Mouse (Mus musculus): ENCODE measurements around the gene Fam118a.
"Not testable (repeated sequence)": the region's sequence is repeated elsewhere in the genome, so short reads cannot be mapped to it uniquely, and the experiment has no call there.

Gene Fam118a

GRCm38 (mm10) chr15:85012662-85013054, 16.1 kb upstream of the Fam118a start:
- no peak for DNase-seq (ENCODE audit: low spot score in 2 of 2)

DNA sequence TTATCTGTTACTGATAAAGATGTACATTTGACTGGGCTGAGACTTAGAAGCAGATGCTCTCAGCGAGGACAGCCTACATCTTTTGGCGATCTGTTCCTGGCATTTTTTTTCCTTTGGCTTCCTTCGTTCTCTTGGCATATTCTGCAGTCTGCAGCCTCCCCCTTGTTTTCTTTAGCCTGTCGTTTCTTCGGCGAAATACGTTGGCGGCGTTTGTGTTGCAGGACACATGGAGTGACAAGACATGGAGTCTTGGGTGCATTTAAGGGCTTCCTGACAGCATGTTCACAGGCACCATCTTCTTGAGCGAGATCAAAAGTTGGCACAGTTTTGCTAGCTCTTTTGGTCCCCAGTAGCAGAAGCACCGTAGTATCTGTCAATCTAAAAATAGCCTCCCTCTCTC, 13.0 kb upstream of the Fam118a start:
- DNase-seq (ENCODE audit: low spot score in 2 of 2): no peak

- DNase-seq (ENCODE audit: low spot score in 2 of 2): peak; percentile 20 to 28
Observed at GRCm38 (mm10) chr15:85016951-85017664, 11.6 kb upstream of the Fam118a start, which contains the start of gene Upk3a. Upk3a (plus strand) TSS chr15:85017141.

GRCm38 (mm10) chr15:85022211-85022610, 6.5 kb upstream of the Fam118a start:
- no peak for DNase-seq (ENCODE audit: low spot score in 2 of 2)

- DNase-seq (ENCODE audit: low spot score in 2 of 2): no peak
Observed at GRCm38 (mm10) chr15:85026197-85026596, 2.6 kb upstream of the Fam118a start.

- DNase-seq (ENCODE audit: low spot score in 2 of 2): no peak
Observed at GRCm38 (mm10) chr15:85027740-85028139, 1.0 kb upstream of the Fam118a start.

GRCm38 (mm10) chr15:85030643-85031042, 1.9 kb downstream of the Fam118a start:
- DNase-seq (ENCODE audit: low spot score in 2 of 2): not testable (repeated sequence)

- no peak for DNase-seq (ENCODE audit: low spot score in 2 of 2)
Observed at GRCm38 (mm10) chr15:85031866-85032265, 3.1 kb downstream of the Fam118a start.

- not testable (repeated sequence) for DNase-seq (ENCODE audit: low spot score in 2 of 2)
Observed at GRCm38 (mm10) chr15:85033916-85034315, 5.2 kb downstream of the Fam118a start.

DNA sequence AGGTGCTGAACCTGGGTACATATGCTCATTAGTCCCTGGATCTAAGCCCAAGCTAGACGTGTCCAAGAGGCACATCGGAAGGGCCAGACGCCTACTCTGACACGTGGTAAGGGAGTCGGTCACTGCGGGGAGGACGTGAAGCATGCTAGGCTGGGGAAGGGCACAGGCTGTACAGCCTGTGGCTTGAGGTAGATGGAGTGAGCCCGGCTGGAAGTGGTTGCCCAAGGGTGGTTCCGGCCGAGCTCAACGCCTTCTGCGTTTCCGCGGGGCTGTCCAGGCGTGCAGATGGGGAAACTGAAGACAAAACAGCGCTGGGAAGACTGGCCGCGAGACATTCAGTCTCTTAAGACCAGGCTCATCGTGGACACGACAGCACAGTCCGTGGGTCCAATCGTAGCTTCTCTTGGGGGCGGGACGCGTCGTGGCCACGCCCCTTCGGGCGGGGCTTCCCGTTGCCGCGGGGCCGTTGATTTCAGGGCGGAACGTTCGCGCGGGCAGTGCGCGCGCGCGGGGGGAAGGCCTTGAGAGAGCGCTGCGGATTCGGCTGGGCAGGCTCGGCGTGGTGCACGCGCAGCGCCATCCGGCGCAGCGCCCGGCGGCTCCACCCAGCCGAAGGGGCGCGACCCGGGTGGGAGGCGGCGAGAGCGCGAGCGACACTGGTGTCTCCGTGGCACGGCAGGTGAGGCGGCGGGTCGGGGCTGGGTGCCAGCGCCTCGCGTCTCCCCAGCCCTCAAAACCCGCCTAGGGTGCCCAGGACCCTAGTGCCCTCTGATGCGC, 8.0 kb downstream of the Fam118a start:
- DNase-seq (ENCODE audit: low spot score in 2 of 2): peak; percentile 94 to 97

DNA sequence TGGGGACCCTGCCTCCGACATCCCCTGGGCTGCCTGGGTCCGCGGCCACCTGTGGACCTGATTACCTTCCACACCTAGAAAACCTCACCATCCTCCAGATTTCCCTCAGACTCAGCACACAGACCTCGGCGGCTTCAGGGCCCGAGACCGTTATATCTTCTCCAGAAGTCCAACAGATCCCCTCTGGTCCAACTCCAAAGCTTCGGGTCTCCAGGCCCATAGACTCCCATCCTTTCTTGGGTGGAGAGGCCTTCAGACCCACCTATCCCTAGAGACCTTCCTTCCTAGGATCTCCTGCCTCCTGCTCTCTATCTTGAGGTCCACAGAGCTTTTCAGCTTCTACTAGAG, 8.6 kb downstream of the Fam118a start:
- DNase-seq (ENCODE audit: low spot score in 2 of 2): no peak

DNA sequence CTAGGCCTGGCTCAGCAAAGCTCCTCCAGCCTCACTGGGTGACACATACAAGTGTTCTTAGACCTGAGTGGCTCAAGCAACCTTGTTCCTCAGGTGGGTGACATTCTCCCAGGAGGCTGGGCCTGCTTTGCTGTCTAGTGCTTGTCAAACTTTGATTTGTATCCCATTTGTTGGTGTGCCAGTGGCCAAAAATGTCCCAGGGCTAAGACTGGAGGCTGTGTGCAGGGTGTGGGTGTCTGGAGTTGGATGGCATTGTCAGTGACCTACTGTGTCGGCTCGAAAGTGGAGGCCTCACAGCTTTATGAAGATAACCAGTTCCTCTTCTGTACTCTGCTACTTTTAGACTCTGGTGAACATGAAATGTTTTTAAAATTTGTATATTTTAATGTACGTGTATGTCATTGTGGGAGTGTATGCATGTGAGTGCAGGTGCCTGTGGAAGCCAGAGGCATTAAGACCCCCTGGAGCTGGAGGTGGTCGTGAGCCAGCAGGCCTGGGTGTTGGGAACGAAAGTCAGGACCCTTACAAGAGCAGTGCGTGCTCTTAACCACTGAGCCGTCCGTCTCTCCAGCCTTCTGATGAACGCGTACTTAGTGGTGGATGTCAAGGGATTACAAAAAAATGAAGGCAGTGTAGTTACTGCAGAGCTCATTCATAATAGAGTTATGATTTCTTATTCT, 12.9 kb downstream of the Fam118a start:
- no peak for DNase-seq (ENCODE audit: low spot score in 2 of 2)

- DNase-seq (ENCODE audit: low spot score in 2 of 2): peak; percentile 52
Observed at GRCm38 (mm10) chr15:85042361-85042954, 13.7 kb downstream of the Fam118a start.

- DNase-seq (ENCODE audit: low spot score in 2 of 2): no peak
Observed at GRCm38 (mm10) chr15:85043116-85043515, 14.4 kb downstream of the Fam118a start.

DNA sequence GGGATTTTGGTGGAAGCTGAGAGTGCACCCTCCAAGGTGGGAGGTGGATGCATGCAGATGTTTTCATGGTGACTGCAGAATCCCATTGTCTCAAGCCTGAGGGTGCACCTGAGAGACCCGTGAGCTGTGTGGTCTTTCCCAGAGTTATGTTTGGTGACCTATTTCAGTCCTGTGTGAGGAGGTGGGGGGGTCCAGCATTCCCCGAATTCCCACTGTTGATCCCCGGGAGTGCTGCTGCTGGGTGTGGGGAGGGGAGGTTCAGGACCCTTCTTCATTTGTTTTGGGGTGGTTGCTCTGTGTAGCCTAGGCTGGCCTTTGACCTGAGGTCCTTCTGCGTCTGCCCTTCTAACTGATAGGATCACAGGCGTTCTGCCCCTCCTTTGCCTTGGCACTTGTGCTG, 15.0 kb downstream of the Fam118a start:
- DNase-seq (ENCODE audit: low spot score in 2 of 2): no peak

DNA sequence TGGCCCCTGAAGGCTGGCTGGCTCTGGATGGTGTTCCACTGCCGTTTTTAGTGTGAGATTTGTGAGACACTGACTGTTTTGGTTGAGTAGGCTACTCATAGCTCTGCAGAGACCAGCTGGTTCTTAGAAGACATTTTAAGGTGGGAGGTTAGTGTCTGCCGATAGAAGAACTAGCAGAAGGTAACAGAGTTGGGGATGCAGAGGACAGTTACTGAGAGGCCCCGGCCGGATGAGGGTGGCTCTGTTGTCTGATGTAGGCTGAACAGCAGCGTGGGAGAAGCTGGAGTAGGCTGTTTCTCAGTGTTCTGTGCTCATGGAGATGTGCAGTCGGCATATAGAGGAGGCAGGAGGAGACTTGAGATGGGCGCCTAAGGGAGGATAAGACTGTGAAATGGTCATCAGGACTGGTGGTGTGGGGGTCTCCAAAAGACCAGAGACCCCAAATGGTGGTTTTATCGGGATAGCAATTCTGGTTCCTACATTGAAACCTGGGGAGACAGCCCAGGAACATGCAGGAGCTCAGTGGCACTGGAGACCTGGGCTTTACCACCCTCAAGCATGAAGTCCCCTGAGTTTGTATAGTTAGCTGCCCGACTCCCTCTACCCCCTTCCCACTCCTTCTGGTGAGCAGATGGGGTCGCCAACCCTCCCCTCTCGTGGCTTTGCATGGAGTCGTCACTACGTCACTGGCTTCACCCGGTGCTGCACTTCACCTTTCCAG, 17.6 kb downstream of the Fam118a start:
- no peak for DNase-seq (ENCODE audit: low spot score in 2 of 2)

DNA sequence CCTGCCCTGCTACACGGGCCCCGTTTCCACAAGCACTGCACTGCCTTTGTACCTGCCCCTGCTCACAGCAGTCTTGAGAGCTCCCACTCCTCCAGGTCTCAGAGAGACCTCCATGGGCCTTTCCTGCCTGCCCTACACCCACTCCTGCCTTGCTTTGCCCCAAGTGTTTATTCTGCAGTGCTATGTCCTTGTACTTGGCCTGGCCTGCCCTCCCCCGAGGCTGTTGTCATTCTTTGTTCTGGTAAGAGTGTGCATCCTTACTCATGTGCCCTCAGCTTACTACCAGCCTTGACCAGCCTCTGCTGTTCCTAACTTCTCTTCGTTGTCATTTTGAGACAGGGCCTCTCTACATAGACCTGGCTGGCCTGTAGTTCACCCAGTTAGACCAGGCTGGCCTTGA, 19.1 kb downstream of the Fam118a start:
- DNase-seq (ENCODE audit: low spot score in 2 of 2): no peak

GRCm38 (mm10) chr15:85049758-85050157, 21.0 kb downstream of the Fam118a start:
- no peak for DNase-seq (ENCODE audit: low spot score in 2 of 2)

DNA sequence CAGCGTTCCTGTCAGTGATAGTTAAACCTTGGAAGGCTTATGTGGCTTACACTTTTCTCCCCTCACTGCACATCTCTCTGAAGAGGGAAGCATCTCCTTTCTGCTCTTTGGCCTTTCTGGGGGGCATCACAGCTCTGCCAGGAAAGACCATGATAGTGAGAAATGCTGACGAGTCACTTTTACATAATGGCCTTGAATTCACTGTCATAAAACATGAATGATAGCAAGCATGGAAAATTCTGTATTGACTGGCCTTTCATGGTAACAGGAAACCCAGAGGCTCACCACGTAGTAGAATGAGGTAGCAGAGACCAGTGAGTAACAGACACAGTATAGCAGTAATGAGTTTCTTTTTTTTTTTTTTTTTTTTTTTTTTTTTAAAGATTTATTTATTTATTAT, 25.4 kb downstream of the Fam118a start:
- no peak for DNase-seq (ENCODE audit: low spot score in 2 of 2)

- no peak for DNase-seq (ENCODE audit: low spot score in 2 of 2)
Observed at GRCm38 (mm10) chr15:85055186-85055585, 26.4 kb downstream of the Fam118a start.

- no peak for DNase-seq (ENCODE audit: low spot score in 2 of 2)
Observed at GRCm38 (mm10) chr15:85063421-85063820, 34.7 kb downstream of the Fam118a start.

- DNase-seq (ENCODE audit: low spot score in 2 of 2): peak in 1 of 2 experiments; percentile 47
Observed at GRCm38 (mm10) chr15:85070561-85070960, 41.8 kb downstream of the Fam118a start.

All from thymus, postnatal 10 days (tissue).